Mouse (Mus musculus): ENCODE data around the gene Sltm.

DNA sequence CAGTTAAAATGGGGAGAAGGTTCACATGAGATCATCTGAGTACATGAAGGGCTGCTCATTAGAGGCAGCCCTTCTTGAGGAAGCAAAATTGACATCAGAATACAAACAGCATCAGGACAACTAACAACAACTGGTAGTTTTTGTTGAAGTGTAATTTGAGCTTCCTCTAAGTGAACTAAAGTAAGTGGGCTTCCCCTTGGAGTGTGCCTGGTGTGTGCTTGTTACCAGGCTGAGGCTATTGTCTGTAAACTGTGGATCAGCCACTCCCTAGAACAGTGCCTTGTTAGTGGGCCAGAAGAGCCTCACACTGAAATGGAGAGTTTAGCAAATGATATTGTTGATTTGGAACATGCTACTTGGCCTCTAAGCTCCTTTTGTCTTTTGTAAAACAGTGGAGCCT lies 12.9 kb downstream of the Sltm start:
- TF ChIP-seq POLR2A (IDR thresholded peaks at IDR 0.05; ENCODE audit: low read depth, low read length), result no peak
- no peak for TF ChIP-seq CTCF (IDR thresholded peaks at IDR 0.05; ENCODE audit: borderline replicate concordance, insufficient read depth, low read length)

All from embryonic fibroblast, embryonic 13.5 days (primary cell).